Mouse (Mus musculus): Measurements from ENCODE around the gene Ntn3. TPM values are rescaled to one million over a fixed set of nuclear protein-coding genes. Genes with fewer than 3 reads are reported as not detected.

The Ntn3 gene
- total RNA-seq, 2 experiments from 2014 or later: 1.5 to 2.9 TPM

- DNase-seq: no peak
Observed at GRCm38 (mm10) chr17:24190934-24191333, 18.4 kb downstream of the Ntn3 start.

- DNase-seq: no peak
Observed at GRCm38 (mm10) chr17:24174259-24174658, 35.1 kb downstream of the Ntn3 start.

DNA sequence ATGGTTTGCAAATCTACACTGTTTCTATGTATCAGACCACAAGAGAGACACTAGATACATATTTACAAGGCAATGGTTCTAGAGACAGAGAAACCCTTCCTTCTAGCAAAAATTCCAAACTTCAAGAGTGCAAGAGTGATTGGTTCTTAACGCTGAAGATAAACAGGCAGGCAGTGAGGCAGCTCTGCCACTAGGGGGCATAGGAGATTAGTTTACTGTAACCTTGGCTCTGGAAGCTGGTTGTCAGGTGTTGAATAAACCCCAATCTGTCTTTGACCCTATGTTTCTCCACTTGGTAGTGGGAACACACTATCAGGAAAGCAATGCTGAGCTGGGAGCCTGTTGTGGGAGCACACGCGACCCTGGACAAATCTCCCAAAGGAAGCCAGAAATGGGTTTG lies 35.9 kb downstream of the Ntn3 start:
- DNase-seq: peak; percentile 66 to 80

- no peak for DNase-seq
Observed at GRCm38 (mm10) chr17:24171738-24172137, 37.6 kb downstream of the Ntn3 start.

GRCm38 (mm10) chr17:24170729-24171128 lies 38.6 kb downstream of the Ntn3 start:
- DNase-seq: no peak

DNA sequence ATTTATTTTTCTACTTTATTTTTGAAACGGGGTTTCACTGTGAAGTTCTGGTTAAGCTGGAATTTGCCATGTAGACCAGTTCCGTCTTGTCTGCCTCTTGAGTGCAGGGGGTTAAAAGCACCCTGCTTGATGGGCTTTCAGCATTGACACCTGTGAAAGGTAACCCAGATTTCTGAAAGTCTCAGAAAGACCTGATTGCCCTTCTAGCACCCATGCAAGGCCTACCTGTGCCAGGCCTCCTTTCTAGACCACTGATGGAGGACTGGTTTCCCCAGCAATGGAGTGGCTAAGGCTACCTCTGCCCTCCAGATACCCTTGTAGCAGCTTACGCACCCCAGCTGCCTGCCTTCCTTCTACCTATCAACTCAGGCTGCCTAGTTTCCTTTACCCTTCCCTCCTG lies 39.2 kb downstream of the Ntn3 start:
- no peak for DNase-seq

- DNase-seq: peak; percentile 94 to 97
Observed at GRCm38 (mm10) chr17:24169317-24170065, 39.8 kb downstream of the Ntn3 start, which contains the start of gene Atp6v0c. TSS of gene Atp6v0c (minus strand) at chr17:24169702.

GRCm38 (mm10) chr17:24168590-24169277 lies 40.6 kb downstream of the Ntn3 start:
- peak; percentile 58 to 70 for DNase-seq

GRCm38 (mm10) chr17:24167891-24168505 lies 41.3 kb downstream of the Ntn3 start:
- peak; percentile 29 to 42 for DNase-seq

DNA sequence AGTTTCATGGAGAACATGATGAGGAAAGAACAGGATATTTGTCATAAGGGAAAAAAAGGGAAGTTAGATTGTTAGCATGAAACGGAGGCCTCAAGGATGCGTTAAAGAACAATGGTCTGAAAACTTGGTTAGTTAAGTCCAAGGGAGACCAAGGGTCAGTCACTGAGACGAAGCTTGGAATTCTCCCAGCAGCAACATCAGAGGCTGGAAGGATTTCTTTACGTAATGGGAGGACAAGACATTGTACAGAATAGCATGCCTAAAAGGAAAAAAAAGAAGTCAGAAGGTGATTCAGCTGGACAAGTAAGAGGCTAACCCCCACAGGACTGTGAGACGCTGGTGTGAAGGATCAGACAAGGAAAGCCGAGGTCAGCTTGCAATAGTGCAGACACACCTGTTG lies 42.2 kb downstream of the Ntn3 start:
- no peak for DNase-seq

DNA sequence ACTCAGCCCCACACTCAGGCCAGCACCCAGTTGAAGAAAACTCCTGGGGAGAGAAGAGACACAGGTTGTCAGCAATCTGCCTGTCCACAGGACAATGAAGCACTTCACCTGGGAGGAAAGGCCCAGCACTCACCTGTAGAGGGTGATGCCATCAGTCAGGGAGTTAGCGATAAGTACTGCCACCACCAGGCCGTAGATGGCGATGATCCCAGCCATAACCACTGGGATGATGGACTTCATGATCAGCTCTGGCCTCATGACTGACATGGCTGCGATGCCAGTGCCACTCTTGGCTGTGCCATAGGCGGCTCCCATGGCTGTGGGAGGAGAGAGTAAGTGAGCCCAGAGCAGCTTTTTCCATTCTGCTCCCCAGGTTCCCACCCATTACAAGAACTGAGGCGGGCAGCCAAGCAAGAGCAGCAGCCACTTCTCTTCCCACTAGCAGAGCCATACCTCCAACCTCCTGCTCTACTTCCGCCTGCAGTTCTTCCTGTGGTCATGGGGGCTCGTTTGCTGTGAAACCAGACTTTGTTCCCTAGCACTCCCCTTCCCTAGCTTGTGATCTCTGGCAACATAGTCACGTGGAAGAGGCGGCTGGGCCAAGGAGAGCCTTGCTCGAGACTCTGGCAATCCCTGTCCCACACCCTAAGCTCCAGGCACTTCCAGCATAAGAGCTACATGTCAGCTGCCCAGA lies 44.6 kb downstream of the Ntn3 start:
- no peak for DNase-seq

DNA sequence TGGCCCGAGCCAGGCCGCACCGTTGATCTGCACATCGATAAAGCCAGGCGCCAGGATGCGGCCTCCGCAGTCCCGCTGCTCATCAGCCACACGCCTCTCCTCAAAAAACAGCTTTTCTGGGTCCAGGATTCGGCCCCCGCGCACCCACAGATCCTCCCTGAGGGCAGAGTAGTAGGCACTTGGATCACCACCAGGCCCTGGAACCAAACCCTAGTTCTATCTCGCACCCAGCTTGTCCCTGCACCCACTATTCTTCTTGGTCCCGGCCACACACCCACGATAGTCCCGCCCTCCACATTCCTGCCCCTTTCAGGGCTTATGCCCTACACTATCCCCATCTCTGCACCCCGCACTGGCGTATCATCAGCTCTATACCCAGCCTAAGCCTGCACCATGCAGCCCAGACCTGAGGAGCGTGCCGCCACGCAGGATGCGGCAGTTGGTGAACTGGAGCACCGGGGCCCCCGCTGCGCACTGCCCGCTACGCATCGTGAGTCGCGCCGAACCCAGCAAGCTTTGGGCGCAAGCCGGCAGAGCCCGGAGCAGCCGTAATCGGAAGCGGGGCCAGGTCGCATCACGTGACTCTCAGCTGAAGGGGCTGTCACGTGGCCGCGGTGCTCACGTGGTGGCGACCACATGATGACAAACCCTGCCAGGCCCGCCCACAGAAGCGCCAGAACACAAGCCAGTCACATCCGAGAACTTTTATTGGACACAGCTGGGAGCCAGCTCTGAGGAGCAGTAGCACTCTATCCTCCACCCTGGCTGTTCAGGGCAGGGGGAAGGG lies 46.0 kb downstream of the Ntn3 start, which contains the start of gene Amdhd2:
Amdhd2 (minus strand) TSS at position 591 of the 787 bp plus-strand sequence.
- DNase-seq: peak; percentile 96

GRCm38 (mm10) chr17:24162584-24163175 lies 46.7 kb downstream of the Ntn3 start:
- peak; percentile 30 to 57 for DNase-seq

GRCm38 (mm10) chr17:24161466-24161865 lies 47.9 kb downstream of the Ntn3 start:
- no peak for DNase-seq

DNA sequence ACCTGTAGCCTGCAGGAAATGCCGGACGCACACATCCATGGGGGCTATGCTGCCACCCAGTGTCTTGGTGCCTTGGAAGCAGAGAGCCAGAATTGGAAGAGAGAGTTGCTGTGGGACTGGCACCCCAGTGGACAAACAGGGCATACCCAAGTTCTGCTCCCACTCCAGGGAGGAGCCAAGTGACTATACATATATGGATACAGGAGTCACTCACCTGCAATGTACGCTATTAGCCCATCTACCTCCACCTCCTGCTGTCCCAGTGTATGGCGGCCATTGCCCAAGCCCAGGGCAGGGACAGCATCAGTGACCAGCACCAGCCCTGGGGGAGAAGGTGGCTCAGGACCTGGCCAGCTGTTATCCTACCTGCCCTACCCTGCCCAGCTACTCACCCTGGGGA lies 51.8 kb downstream of the Ntn3 start:
- no peak for DNase-seq

DNA sequence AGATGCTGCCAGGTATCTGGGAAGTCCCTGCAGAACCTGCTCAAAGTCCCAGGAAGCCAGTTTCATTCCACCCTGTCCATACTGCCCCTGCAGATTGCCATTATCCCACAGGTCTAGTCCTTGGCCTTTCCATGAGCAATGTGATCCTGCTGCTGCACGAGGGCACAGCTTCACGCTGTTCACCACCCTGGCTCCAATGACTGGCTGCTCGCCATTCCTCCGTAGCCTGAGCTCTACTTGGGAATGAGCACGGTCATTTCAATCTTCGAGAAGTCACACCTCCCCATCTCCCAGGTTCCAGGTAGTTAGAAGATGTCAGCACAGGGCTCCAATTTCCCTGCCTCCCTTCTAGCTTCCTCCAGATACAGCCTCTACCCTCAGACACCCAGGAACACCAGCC lies 52.2 kb downstream of the Ntn3 start:
- DNase-seq: no peak

DNA sequence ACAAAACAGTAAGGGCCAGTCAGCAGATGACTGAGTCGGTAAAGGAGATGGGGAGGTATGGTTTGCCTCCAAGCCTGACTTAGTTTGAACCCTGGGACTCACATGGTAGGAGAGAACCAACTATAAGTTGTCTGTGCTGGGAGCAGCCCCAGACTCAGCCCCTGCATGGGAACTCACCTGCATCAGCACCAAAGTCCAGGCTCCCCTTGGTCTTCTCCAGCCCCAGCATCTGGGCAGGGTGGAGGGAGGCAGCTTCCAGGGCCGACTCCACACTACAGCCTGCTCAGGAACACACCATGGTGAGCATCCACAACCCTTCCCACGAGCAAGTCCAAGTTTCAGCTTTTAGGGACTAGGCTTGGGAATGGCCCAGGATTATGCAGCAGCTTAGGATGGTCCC lies 52.9 kb downstream of the Ntn3 start:
- DNase-seq: no peak

GRCm38 (mm10) chr17:24155742-24156141 lies 53.6 kb downstream of the Ntn3 start:
- no peak for DNase-seq

GRCm38 (mm10) chr17:24154463-24154862 lies 54.9 kb downstream of the Ntn3 start:
- no peak for DNase-seq
